Mouse (Mus musculus): ENCODE measurements around the gene Nudt13. TPM values are rescaled to one million over a fixed set of nuclear protein-coding genes. Genes with fewer than 3 reads are reported as not detected.
"Not testable (repeated sequence)": the region's sequence is repeated elsewhere in the genome, so short reads cannot be mapped to it uniquely, and the experiment has no call there.

Nudt13 gene
- total RNA-seq (2022), result 10 to 100 TPM; 27.8 to 32.6 (median 28.4) TPM

DNA sequence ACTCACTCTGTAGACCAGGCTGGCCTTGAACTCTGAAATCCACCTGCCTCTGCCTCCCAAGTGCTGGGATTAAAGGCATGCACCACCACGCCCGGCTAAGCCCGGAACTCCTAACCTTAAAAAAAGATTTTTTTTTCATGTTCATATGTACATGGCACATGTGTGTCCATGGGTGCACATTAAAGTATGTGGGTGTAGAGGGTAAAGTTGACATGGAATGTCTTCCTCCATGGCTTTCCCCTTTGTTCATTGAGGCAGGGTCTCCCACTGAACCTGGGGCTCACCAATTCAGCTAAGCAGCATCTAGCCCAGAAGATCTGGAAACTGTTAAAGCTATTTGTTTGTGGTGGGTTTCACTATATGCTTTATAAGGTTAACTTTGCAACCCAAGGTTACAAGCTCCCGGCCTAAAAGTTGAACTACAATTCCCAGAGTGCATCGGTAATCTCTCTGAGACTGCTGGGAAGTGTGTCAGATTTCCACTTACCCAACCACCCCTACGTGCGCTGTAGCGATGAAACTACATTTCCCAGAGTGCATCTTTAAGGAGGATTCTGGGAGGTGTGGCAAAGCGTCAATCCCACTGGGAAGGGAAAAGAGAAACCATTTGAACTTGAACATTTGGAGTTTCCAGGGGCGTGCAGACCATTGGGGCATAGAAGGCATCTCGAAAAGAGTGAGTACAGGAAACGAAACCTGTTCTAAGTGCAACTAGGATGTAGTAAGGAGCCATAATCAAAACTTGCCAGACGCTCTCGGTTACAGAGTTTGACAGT, at the start of gene Nudt13:
Gene Nudt13, plus strand, starts transcription at position 581 of the 776 bp plus-strand sequence.
- DNase-seq (ENCODE audit: low spot score in 2 of 2), result peak; percentile 76 to 80

DNA sequence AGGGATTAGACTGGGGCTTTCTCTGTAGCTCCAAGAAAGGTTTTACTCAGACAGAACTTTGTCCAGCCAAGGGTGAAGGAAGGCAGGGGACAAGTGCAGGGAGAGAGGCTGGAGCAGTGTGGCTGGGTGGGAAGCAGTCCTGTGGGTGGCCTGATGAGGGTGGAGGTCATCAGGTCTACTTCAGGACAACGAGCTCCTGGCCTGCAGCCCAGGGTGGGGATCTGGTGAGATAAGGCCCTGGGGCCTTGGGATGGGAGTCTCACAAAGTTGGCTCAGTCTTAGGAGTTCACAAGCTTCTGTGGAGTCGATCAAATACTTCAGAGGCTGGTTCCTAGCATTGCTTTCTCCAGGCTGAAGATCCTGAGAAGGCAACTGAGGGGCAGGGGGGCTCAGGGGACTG, 49.2 kb upstream of the Nudt13 start:
- DNase-seq (ENCODE audit: low spot score in 2 of 2), result peak; percentile 20 to 31

DNA sequence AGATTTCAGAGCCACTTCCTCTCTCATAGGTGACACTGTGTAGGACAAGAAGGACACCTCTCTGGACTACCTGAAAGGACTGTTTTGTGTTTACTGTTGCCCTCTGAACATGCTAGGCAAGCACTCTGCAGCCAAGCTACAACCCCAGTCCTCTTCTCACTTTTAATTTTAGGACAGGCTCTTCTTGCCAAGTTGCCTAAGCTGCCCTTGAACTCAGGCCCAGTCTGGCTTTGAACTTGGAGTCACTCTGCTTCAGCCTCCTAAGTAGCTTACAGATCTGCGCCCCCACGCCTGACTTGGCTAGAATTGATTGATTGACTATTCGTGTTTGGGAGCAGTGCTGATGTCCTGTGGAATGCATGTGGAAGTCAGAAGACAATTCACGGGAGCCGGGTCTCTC, 48.6 kb upstream of the Nudt13 start:
- DNase-seq (ENCODE audit: low spot score in 2 of 2), result no peak

DNA sequence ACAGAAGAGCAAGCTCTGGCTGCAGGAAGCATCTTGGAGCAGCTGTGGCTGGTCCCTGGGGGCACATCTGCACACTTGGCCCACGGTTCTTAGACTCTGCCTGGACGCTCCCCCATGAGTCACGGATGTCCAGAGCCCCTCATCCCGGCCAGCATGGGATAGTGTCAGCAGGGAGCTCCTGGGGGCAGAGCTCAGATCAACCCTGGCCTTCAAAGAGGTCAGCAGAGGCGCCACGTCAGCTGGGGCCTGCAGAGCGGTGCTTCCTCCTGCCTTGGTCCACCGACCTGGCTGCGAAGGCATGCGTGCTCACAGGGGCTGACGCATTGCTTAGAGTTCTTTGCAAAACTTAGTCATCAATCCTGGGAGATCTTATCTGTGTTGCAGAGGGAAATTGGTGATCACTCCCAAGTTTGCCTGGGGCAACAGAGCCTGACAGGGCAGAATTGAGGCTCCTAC, 47.7 kb upstream of the Nudt13 start:
- peak; percentile 49 to 73 for DNase-seq (ENCODE audit: low spot score in 2 of 2)

DNA sequence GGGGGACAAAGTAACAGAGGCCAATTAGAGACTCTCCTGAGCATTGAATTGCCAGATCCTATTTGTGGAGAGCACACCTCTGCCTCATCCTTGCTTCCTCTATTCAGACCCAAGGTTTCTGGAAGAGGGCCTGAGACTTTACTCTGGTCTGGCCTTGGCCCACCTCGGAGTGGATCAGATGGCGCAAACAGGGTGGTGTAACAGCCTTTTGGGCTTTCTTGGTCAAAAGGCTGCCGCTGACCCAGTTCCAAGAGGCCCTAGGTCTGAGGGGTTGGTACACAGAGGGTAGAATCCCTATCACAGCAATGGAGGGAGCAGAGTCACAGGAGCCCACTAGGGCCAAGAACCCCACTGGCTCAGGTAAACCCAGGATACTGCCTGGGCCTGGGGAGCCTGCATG, 46.5 kb upstream of the Nudt13 start:
- DNase-seq (ENCODE audit: low spot score in 2 of 2), result no peak

DNA sequence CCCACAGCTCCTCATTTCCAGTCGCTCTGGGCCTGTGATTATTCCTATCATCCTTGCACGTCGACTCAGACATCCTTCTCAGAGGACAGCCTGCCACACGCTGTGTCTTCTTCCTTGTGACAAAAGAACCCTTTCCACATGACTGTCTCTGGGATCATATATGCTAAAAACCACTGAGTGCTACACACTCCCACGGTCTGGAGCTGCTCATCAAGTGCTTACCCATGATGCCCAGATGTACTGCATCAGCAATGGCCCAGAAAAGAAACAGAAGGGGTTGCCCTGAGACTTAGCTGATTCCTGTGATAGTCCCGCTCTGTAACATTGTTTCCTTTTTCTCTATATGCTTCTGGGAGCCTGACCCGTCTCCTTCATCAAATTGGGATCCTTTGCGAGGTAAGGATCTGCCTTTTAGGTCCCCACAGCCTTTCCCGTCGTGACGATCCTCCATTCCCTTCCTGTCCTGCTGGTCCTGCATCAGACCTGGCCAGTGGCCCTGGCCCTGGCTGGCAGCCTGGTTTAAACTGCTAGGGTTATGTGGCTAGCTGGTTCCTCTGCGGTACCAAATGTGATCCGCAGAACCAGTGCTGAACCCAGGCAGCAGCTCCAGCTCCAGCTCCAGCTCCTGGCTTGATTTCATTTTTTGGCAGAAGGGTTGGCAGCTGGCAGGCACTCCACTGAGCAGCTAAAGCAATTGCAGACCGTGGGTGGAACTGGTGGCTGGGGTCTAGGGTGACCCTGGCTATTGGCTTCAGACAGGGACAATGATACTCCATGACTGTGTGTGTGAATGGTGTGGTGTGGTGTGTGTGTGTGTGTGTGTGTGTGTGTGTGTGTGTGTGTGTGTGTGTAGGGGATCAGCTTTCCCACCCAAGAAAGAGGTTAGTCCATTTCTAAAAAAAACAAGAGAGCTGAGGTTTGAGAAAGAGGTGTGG, 44.0 kb upstream of the Nudt13 start:
- DNase-seq (ENCODE audit: low spot score in 2 of 2), result no peak

DNA sequence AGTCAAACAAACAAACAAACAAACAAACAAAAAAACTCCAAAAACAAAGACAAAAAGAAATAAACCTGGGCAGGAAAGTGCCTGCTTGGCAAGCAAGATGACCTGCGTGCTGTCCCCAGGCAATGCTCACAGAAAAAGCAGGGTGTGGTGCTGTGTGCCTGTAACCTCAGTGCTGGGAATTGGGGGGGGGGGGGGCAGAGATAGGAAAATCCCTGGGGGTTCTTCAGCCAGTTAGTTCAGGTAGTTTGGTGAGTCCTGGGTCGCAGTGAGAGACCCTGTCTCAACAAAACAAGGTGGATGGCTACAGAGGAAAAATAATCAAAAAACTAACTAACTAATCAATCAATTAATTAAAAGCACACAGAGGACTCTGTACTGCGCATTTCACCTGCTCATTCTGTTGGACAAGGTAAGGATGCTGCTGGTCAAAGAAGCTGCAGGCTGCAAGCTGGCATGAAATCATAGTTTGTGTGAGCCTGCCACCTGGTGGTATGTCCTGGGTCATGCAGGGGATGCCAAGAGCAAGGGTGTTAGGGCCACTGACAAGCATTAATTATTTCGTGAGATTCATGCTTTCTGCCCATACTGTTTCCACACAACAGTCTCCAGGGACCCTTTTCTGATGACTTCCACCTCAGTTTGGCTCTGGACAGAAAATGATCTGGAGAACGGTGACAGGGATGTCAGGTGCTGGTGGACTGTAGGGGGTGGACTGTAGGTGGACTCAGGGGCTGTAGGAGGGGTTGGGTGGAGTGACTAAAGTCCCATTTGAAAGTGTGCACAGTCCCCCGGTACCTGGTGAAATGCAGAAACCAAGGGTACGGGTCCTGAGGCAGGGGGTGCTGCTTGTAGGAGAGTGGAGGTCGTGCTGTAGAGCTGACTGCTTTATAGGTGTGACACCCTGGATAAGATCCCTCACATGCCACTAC, 36.0 kb upstream of the Nudt13 start:
- DNase-seq (ENCODE audit: low spot score in 2 of 2), result peak; percentile 47 to 59

DNA sequence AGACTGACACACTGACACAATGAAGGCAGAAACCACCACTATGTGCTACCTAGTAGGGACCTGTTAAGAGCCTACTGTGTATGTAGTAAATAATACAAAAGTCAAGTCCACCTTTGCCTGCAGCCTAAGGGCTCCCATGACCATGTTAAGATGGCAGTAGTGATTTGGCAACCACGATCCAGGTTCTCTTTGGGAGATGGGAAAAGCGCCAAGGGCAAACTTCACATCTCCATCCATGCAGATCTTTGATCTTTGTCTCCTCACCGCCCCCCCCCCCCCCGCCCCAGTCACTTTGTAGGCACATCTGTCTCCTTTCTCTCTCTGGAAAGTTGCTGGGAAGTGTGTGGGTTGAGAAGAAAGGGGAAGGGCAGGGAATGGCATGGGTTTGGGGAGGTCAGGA, 32.2 kb upstream of the Nudt13 start:
- DNase-seq (ENCODE audit: low spot score in 2 of 2), result no peak

DNA sequence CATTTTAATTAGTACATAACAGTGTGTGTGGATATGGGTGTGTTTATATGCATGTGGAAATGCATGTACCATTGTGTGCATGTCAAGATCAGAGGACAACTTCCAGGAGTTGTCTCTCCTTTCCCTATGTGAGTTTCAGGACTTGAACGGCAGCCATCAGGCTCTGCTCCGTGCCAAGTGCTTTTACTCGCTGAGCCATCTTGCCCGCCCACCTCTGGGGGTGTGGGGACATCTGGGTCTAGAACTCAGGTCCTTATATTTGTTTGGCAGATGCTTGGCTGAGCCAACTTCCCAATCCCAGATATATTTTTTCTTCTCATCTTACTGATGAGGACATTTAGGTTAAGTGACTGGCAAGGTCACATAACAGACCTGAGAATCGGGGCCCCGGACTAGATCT, 26.1 kb upstream of the Nudt13 start:
- no peak for DNase-seq (ENCODE audit: low spot score in 2 of 2)

DNA sequence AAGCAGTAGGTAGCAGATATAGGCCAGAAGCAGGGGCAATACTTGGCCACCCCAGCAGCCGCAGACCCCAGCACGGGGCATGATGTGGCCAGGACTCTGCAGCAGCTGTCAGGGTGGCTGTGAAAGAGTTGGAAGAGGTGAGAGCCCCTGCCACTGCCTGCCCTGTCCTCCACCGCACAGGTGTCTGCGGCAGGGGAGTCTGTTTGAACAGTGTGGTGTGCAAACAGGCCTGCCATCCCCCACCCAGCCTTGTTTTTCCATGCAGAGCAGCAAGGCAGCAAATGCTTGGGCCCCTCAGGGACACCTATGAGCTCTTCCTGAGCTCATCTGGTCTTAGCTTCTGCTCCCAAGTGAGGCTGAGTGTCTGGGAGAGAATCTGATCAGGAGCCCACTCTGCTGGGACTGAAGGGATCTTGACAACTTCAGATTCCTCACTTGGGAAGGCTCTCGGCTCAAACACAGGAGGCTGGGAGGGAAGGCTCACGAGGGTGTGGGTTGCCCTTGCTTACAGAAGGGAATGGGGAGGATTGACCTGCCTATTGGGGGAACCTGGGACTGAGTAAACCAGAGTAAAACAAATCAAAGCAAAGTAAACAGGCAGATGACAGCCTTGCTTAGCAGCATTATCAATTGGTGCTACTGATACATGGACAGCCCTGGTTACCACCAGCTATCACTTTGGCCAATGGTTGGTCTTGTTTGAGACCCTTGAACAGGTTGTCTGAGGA, 25.3 kb upstream of the Nudt13 start, which contains the start of gene Kcnk16:
Gene Kcnk16, minus strand, starts transcription at position 118 of the 728 bp plus-strand sequence.
- DNase-seq (ENCODE audit: low spot score in 2 of 2), result no peak

DNA sequence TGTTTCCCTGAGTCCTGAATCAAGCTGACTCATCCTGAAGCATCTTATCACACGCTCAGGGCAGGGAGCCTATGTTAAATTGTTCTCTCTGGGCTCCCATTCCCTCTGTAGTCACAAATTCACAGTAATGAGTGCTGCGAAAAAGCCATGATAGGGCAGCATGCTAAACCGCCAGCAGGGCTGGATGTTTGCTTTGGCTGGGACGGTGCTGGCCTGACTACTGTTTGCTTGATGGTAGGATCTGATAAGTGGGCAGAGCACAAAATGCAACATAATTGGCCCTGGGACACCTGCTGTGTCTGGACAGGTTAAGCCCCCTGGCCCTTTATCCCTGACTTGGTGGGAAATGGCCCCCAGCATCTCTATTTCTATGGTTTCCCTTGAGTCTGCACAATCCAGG, 3.1 kb upstream of the Nudt13 start:
- no peak for DNase-seq (ENCODE audit: low spot score in 2 of 2)

DNA sequence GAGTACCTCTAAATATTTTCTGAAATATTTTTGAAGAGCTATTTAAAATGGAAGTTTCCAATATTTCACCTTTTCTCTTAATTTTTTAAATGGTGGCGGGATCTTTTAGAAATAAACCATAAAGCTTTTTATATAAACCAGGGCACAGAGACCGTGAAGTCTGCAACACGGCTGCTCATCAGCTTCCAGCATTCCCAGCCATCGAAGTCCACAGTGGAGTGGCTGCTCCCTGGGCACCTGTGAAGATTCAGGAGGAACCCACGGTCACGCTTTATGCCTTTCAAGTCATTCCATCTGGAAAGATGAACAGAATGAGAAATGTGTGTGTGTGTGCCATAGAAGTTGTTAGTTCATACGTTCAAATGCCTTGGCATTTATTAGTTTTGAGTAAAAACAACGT, 450 bp downstream of the Nudt13 start:
- no peak for DNase-seq (ENCODE audit: low spot score in 2 of 2)

DNA sequence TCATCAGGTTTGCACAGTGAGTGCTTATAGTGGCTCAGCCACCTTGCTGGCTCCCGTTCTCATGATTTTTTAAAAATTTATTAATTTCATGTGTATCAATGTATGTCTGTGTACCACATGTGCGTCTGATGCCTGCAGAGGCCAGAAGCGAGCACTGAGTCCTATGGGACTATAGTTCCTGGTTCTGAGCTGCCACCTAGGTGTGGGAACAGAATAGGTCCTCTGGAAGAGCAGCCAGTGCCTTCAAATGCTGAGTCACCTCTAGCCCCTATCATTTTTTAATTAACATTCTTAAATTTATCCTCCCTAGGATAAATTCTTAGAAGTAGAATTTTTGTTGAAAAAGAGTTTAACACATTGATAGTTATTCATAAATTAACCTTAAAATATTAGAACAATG, 3.1 kb downstream of the Nudt13 start:
- DNase-seq (ENCODE audit: low spot score in 2 of 2), result no peak

DNA sequence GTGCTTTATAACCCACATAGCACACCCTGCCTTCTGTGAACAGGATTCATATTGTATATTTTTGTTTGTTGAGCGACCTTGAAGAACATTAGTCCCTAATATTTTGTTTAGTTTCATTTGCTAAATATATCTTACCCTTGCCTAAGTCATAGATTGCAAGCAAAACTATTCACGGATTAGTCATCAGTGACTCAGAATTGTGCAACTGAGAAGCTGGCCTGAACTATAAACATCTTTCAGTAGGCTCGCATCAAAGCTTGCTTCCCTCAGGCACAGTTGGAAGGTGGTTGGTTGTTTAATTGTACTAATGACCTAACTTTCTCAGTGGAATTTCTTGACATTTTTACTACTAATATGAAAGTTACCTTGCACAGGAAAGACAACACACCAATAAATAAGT, 3.6 kb downstream of the Nudt13 start:
- no peak for DNase-seq (ENCODE audit: low spot score in 2 of 2)

DNA sequence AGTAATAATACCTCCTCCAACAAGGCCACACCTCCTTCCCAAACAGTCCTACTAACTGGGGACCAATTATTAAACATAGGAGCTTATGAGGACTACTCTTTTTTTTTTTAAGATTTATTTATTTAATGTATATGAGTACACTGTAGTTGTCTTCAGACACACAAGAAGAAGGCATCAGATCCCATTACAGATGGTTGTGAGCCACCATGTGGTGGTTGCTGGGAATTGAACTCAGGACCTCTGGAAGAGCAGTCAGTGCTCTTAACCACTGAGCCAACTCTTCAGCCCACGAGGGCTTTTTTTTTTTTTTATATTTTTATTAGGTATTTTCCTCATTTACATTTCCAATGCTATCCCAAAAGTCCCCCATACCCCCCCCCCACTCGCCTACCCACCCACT, 10.6 kb downstream of the Nudt13 start:
- not testable (repeated sequence) for DNase-seq (ENCODE audit: low spot score in 2 of 2)

DNA sequence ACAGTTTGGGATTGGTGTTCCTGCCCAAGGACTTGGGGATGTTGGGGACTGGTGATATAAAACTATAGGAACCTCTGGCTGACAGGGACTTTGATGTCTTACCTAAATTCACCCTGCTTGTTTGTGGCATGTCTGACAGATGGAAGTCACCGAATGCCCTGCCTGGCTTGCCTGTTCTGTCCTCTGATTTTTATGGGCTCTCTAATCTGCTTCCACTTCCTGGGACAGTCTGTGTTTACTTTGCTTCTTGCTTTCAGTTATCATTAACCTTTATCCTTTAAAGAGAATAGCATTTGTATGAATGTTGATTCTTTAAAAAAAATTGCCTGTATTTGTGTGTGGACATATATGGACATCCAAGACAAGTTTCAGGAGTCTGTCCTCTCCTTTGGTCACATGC, 20.6 kb downstream of the Nudt13 start:
- no peak for DNase-seq (ENCODE audit: low spot score in 2 of 2)

DNA sequence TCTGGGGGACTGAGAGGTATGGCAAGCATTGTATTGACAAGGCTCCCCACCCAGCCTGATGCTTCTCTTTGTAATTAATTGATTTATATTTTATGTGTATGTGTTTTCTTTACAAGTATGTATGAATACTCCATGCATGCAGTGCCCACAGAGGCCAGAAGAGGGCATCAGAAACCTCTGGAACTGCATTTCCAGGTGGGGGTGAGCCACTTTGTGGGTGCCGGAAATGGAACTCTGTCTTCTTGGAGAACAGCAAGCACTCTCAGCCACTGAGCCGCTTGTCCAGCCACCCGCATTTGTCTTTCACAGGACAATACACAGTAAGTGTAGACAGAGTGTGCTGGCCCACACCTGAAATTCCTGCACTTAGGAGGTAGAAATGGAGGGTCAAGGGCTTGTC, 24.9 kb downstream of the Nudt13 start:
- DNase-seq (ENCODE audit: low spot score in 2 of 2), result no peak

DNA sequence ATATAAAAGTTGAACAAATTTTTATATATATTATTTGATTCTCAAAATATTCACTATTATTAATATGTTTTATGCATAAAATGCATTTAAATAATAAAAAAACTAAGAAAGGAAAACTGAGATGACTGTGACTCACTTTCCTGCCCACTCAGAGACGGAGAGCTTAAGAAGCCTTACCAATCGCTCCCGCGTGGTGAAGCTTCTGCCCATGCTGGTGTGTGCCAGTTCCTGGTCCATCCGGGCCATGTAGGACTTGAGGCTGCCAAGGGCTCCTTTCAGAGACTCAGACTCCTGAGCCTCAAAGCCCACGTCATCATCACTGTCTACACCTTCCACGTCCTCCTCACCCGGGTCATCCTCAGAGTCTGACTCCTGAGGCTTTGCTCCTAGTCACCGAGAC, 29.7 kb downstream of the Nudt13 start:
- DNase-seq (ENCODE audit: low spot score in 2 of 2), result no peak

DNA sequence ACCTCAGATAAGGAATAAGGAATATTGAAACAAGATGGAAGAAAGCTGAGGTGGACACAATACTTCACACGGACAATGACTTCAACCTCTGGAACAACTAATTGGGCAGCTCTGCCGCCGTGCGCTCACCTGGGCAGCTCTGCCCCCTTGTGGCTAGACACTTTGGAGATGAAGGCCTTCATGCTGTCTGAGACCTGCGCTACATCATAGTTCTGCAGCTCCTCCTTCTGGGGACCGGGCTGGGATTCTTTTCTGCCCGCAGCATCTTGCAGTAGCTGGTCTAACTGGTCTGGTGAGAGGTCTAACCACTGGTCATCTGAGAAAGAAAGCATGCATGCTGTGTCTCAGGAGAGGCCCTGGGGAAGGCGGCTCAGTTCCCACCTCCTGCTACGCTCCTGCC, 34.0 kb downstream of the Nudt13 start:
- DNase-seq (ENCODE audit: low spot score in 2 of 2), result no peak

DNA sequence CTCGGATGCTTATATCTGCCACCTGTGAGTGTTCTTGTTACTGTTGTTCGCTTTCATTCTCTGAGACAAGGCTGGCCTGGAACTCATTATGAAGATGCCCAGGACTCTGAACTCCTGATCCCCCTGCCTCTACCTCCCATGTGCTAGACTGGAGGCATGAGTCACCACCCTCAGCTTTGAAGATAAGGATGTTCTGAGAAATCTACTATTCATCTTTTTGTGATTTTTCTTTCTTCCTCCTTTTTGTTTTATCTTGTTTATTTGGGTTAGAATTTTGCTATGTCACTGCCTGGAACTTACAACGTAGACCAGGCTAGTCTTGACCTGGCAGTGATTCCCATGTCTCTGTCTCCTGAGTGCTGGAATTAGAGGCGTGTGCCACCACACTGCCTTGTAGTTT, 36.8 kb downstream of the Nudt13 start:
- DNase-seq (ENCODE audit: low spot score in 2 of 2), result no peak

DNA sequence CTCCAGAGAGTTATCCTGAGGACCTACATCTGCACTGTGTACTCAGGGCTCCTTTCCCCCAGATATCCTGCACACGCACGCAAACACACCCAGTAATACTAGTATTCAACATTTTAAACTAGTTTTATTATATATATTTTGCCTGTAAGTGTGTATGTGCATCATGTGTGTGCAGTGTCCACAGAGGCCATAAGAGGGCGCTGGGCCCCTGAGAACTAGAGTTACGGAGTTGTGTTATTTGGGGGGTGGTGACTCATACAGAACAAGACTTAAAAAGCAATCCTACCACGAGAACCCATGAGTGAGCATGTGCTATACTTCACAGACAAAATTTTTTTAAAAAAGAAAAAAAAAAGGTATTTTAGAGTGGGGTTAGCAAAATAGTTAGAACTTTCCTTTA, 44.9 kb downstream of the Nudt13 start:
- DNase-seq (ENCODE audit: low spot score in 2 of 2), result no peak
